Mouse (Mus musculus): Measurements from ENCODE around the gene Ppat.
"Not testable (repeated sequence)": the region's sequence is repeated elsewhere in the genome, so short reads cannot be mapped to it uniquely, and the experiment has no call there.

The Ppat gene

DNA sequence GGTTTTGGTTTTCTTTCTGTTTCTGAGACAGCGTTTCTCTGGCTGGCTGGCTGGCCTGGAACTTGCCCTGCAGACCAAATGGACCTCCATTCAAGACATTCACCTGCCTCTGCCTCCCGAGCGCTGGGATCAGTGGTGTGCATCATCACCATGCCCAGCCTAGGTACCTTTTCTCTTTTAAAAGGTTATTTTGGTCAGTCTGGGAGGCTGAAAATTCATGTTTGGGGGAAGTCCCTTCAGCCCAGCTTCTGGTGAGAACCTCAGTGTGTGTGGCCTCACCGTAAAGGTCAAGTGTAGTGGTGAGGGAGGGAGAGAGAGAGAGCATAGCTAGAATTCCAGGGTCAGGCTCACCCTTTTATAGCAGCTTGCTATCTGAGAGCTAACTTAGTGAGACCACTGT is 3.6 kb downstream of the Ppat start:
- DNase-seq (ENCODE audit: low spot score in 2 of 2), result no peak

DNA sequence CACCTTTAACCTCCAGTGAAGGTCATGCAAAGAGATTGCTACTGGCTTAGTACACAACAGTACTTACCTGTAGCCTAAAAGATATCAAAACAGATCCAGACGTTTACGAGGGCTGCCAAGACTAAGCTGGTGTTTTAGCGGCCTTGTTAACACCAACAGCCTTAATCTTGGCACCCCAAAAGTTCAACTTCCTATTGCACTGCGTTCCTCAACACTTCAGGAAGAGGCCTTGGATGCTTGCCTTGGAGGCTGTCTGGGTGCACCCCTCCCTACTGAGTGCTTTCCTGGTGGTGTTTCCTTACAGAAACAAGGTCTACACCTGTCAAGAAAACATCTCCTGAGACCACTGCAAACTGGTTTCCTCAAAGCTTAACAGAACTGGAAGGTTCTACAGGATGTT is 4.2 kb downstream of the Ppat start:
- DNase-seq (ENCODE audit: low spot score in 2 of 2), result no peak

DNA sequence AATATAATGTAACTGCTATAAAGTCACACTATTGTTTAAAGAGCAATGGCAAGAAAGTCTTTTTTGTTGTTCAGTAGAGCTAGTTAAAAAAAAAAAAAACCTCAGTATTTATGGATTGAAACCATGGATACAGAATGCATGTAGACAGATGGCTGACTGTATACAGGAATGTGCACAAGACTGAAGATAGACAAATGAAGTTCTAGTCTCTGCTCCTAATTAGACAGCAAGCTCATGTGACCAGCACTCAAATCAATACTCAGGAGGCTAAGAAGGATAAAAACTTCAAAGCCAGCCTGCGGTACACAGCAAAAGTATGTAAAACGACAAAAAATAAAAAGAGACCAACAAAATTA is 5.7 kb downstream of the Ppat start:
- DNase-seq (ENCODE audit: low spot score in 2 of 2), result no peak

GRCm38 (mm10) chr5:76944965-76945677 is 6.3 kb downstream of the Ppat start:
- DNase-seq (ENCODE audit: low spot score in 2 of 2), result no peak

DNA sequence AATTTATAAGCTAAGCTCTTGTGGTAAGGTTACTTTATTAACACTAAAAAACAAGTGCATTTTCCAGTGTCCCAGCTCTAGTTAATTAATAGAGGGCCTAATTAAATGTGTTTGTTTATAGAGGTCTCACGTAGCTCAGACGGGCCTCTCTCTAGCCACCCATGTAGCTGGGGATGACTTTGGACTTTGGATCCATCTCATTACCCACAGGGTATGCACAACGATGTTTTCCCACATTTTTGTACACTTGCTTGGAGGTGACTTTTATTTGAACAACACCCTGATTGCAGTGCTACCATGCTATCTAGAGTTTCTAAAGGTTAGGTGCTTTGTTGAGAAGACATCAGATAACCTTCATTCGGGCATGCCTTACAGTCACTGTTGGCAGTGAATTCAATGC is 8.9 kb downstream of the Ppat start:
- DNase-seq (ENCODE audit: low spot score in 2 of 2), result no peak

DNA sequence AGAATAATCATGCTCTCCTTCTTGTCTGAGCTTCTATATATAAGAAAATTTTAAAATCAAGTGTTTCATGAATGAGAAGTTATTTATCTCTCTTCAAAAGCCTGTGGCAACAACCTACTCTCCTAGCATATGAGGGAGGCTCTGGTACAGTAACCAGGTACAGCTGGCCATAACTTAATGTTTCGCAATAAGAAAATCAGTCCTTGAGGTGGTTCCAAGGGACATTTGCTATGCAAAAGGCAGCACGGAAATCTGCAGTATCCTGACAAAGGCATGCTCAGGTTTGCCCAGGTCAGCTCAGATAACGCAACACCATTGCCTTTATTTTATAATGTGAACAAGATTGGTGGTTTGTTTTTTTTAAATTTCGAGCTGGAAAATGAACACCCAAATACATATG is 9.4 kb downstream of the Ppat start:
- no peak for DNase-seq (ENCODE audit: low spot score in 2 of 2)

DNA sequence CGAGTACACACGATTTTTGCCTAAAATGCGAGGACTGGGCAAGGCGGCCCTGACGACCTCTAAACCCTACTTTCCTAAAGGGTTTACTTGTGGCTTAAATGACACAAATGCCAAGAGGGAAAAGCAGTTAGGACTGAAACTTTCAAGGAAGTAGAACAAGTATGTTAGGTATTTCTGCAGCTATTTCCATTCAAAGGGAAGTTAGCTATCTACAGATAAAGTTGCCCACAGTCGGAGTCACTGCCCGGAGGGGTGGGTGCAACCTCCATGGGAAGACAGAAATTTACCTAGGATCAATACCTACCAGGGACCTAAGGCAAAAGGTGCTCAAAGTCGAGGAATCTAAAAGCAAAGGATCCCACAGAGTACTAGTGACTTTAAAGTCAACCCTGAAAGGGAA is 11.7 kb downstream of the Ppat start:
- no peak for DNase-seq (ENCODE audit: low spot score in 2 of 2)

GRCm38 (mm10) chr5:76929180-76929877 is 22.0 kb downstream of the Ppat start:
- DNase-seq (ENCODE audit: low spot score in 2 of 2), result no peak

GRCm38 (mm10) chr5:76928124-76928832 is 23.1 kb downstream of the Ppat start:
- no peak for DNase-seq (ENCODE audit: low spot score in 2 of 2)

- DNase-seq (ENCODE audit: low spot score in 2 of 2), result no peak
Observed at GRCm38 (mm10) chr5:76924296-76924695, 27.1 kb downstream of the Ppat start.

- peak in 1 of 2 experiments; percentile 59 for DNase-seq (ENCODE audit: low spot score in 2 of 2)
Observed at GRCm38 (mm10) chr5:76923428-76923827, 27.9 kb downstream of the Ppat start.

DNA sequence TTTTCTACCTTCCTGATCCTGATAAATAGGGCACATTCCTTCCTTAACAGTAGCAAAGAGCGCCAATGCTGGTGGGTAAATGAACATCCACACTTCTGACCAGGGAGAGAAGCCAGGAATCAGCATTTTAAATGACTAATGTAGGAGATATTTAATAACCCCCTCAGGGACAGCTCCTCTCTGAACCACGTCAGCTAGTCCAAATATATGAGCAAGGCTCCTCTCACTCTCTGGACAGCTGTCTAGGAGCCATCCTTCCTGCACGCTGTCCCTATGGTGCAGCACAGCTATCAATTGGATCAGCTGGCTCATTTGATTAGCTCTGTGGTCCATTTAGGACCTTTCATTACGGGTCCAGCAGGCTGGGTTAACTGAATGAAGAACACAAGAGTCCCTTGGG is 28.5 kb downstream of the Ppat start:
- no peak for DNase-seq (ENCODE audit: low spot score in 2 of 2)

- not testable (repeated sequence) for DNase-seq (ENCODE audit: low spot score in 2 of 2)
Observed at GRCm38 (mm10) chr5:76912522-76912921, 38.9 kb downstream of the Ppat start.

DNA sequence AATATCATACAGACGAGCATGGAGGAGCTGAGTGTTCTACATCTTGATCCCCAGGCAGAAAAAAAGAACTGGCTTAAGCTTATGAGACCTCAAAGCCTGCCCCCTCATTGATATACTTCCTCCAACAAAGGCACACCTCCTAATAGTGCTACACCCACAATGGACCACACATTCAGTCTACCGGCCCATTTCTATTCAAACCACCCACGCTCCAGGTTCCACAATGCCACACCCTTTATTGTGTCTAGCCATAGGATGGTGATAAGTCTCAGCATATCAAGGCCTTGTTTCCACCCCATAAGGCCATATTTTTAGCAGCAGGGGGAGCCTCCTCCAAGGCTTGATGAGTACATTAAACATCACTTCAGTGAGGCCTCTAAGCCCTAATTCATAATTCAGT is 40.6 kb downstream of the Ppat start:
- DNase-seq (ENCODE audit: low spot score in 2 of 2), result no peak

GRCm38 (mm10) chr5:76906155-76906499 is 45.3 kb downstream of the Ppat start:
- DNase-seq (ENCODE audit: low spot score in 2 of 2), result no peak

DNA sequence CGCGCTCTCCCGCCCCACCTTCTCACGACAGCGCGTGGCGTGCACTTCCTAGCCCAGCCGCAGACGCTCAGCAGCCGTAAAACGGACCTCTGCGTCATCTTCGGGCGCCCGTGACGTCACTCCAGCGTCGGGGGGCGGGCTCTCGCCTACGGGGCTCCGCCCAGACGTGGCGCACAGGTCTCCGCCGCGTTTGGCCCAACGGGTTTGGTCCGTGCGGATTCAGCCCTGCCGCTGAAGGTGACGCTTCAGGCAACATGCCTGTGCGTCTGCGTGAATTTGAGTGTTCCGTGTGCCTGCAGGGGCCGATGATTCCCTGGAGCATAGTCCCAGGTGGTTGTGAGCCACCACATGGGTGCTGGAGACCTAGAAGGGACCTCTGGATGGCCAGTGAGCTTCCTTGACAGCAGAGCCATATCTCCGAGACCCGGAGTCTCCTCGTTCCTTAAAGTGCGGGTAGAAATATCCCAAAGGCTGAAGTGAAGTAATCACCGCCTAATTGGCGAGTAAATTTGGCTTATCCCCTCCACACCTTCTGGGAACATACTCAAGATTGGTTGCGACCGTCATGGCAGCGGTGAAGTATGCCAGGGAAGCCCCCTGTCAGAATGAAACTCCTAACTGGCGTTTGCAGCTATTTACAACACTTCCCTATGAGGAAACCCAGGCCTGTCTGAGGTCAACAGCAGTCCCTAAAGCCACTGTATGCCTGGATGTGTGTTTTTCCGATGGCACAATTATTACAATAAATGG is 45.8 kb downstream of the Ppat start, which contains the start of gene Aasdh:
Gene Aasdh (minus strand): TSS at position 110 of the 750 bp plus-strand sequence.
- DNase-seq (ENCODE audit: low spot score in 2 of 2), result peak; percentile 89 to 95

- DNase-seq (ENCODE audit: low spot score in 2 of 2), result no peak
Observed at GRCm38 (mm10) chr5:76904713-76905404, 46.5 kb downstream of the Ppat start.

DNA sequence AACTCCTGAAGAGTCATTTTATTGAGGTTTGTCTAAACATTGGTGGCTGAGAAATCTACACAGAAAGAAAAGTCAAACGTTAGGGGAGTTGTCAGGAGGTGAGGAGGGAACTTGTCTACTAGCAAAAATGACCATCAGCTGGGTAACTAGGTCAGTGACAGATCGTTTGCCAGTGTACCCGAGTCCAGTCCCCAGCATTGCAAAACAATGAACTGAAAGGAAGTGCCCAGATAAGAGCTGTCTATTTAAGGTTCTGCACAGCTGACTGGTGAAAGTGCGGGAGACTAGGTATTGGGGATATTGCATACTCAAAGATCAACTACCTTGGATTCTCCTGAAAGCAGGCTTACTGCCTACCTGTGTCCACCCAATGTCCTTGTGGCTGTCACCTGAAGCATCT is 49.2 kb downstream of the Ppat start:
- DNase-seq (ENCODE audit: low spot score in 2 of 2), result no peak

DNA sequence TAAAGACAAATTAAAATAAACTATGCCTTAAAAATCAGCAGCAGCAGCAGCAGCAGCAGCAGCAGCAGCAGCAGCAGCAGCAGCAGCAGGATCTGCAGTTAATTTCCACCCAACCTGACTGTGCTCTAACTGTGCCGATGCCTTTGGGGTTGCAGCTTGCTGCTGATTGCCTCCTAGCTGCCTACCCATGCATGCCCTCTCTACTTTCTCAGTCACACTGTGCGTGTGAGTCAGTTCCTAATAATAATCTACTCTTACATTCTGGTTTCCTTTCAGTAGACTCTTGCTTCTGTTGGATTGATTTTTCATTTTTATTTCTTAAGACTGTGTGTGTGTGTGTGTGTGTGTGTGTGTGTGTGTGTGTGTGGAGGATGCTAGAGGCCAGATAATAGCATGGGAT is 58.3 kb downstream of the Ppat start:
- DNase-seq (ENCODE audit: low spot score in 2 of 2), result no peak

GRCm38 (mm10) chr5:76892608-76893007 is 58.8 kb downstream of the Ppat start:
- DNase-seq (ENCODE audit: low spot score in 2 of 2), result no peak

DNA sequence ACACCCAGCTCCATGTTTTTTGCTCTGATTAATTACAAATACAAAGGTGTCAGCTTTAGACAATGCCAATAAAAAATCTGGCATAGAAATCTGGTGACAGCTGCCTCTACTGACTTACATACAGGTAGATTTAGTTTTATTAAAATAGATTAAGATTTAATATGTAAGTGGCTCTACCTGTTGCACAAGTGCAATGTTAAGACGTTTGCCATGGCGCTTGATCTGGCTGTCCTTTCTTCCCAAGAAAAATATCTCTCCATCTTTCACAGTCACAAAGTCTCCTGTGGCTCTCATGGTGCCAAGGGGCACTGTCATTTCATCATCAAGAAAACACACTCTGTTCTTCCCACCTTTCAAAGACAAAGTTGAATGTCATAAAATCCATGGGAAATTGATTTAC is 64.4 kb downstream of the Ppat start:
- DNase-seq (ENCODE audit: low spot score in 2 of 2), result no peak

- no peak for DNase-seq (ENCODE audit: low spot score in 2 of 2)
Observed at GRCm38 (mm10) chr5:76884107-76884506, 67.3 kb downstream of the Ppat start.

Measured in urinary bladder, postnatal 36 days (tissue).